Mouse (Mus musculus) induced T-regulatory cell, adult 2 months (primary cell): ENCODE measurements around the gene Edar.

Source experiments
- DNase-seq: peaks from one replicate; pipeline ENCODE4 v3.0.0-alpha.2; 2012; ENCODE audit warnings: low read depth

Gene Edar

GRCm38 (mm10) chr10:58601946-58602345 is 73.5 kb downstream of the Edar start:
- no peak for DNase-seq

- no peak for DNase-seq
Measured at GRCm38 (mm10) chr10:58601431-58601901, 74.0 kb downstream of the Edar start.

- DNase-seq, result no peak
Measured at GRCm38 (mm10) chr10:58600983-58601382, 74.5 kb downstream of the Edar start.

GRCm38 (mm10) chr10:58600151-58600550 is 75.3 kb downstream of the Edar start:
- DNase-seq, result no peak

GRCm38 (mm10) chr10:58595821-58596220 is 79.6 kb downstream of the Edar start:
- no peak for DNase-seq

GRCm38 (mm10) chr10:58595197-58595596 is 80.3 kb downstream of the Edar start:
- no peak for DNase-seq

- no peak for DNase-seq
Measured at GRCm38 (mm10) chr10:58594486-58594885, 81.0 kb downstream of the Edar start.

GRCm38 (mm10) chr10:58585427-58586223 is 89.8 kb downstream of the Edar start:
- DNase-seq, result no peak

GRCm38 (mm10) chr10:58560521-58560920 is 114.9 kb downstream of the Edar start:
- DNase-seq, result no peak

GRCm38 (mm10) chr10:58559901-58560300 is 115.6 kb downstream of the Edar start:
- DNase-seq, result peak; percentile 65

GRCm38 (mm10) chr10:58559098-58559497 is 116.4 kb downstream of the Edar start:
- DNase-seq, result peak; percentile 71

GRCm38 (mm10) chr10:58554693-58555387 is 120.6 kb downstream of the Edar start:
- DNase-seq, result no peak
